Mouse (Mus musculus) hindbrain, postnatal 0 days (tissue): ENCODE measurements at regions not wholly inside any gene's neighbourhood (a gene's known extent, or its start where the extent isn't known, plus 50 kb on each side); places are given as distances from the start of the nearest gene placed in this dataset.
"Not testable (repeated sequence)": the region's sequence is repeated elsewhere in the genome, so short reads cannot be mapped to it uniquely, and the experiment has no call there.

Experiments
- ATAC-seq: fragments of 200-750 bp; cut with Nextera tagmentation; 2 replicates; pipeline ENCODE4 v1.8.0; 2017; ENCODE audit warnings: mild to moderate bottlenecking, moderate TSS enrichment, moderate library complexity
- DNase-seq: peaks from one replicate; pipeline ENCODE4 v3.0.0-alpha.2; 2015; ENCODE audit warnings: low spot score
- H3K27ac ChIP-seq: fragments of 300-500 bp; sonication (generic); 2 replicates; pipeline ENCODE4 v1.5.1; 2014; ENCODE audit warnings: mild to moderate bottlenecking
- H3K27me3 ChIP-seq: fragments of 300-500 bp; sonication (generic); 2 replicates; pipeline ENCODE4 v1.6.1; 2014; ENCODE audit warnings: low read length, mixed read lengths; ENCODE audit not compliant: insufficient read depth
- H3K36me3 ChIP-seq: fragments of 300-500 bp; sonication (generic); 2 replicates; pipeline ENCODE4 v1.6.1; 2014; ENCODE audit warnings: low read length, mixed read lengths; ENCODE audit not compliant: insufficient read depth
- H3K4me1 ChIP-seq: fragments of 300-500 bp; sonication (generic); 2 replicates; pipeline ENCODE4 v1.6.1; 2014; ENCODE audit warnings: antibody characterized with exemption, low read length, mixed read lengths; ENCODE audit not compliant: insufficient read depth
- H3K4me2 ChIP-seq: fragments of 300-500 bp; sonication (generic); 2 replicates; pipeline ENCODE4 v1.6.1; 2014; ENCODE audit warnings: low read depth, mild to moderate bottlenecking, low read length, moderate library complexity, mixed read lengths
- H3K4me3 ChIP-seq: fragments of 300-500 bp; sonication (generic); 2 replicates; pipeline ENCODE4 v1.5.1; 2014; ENCODE audit warnings: low read length
- H3K9ac ChIP-seq: fragments of 300-500 bp; sonication (generic); replicated peaks from 2 replicates; pipeline ENCODE4 v1.6.1; 2014; ENCODE audit warnings: mild to moderate bottlenecking, low read length, moderate library complexity, mixed read lengths
- H3K9me3 ChIP-seq: fragments of 300-500 bp; sonication (generic); 2 replicates; pipeline ENCODE4 v1.6.1; 2016; ENCODE audit warnings: low read length, mixed read lengths
- CTCF ChIP-seq: IDR thresholded peaks from 2 replicates; pipeline ENCODE4 v1.5.1; 2016; ENCODE audit warnings: antibody characterized with exemption, control low read depth, low read depth
- WGBS: fragments of 180-500 bp; shearing (Covaris S2); extraction: QIAGEN DNeasy Blood & Tissue Kit; methylation state at CpG from one replicate; pipeline ENCODE4 v1.1.7; 2014; 5-methylcytosine and 5-hydroxymethylcytosine counted together

DNA sequence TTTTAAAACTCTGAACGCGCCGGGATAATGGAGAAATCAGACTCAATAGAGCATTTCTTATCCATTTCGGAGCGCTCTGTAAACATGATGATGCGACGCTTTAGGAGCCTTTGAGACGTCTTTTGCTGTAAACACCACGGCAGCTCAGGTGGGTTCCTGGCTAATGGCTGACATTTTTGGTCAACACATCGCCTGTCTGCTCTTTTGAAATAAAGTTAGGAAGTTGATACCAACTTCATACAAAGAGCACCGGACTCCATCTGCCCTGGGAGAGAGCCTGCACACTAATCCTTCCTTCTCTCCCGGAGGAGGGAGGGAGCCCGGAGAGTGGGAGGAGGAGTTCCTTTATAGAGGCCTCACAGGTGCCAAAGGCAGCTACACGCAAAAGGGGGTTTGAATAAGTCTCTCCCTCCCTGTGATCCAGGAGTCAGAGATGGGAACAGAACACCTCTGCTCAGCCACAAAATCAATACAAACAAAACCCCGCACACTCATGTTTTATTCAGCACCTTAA lies 63.8 kb upstream of the Srsf6 start:
- Histone ChIP-seq H3K9me3 (no peaks in the 10 kb centered on the region), H3K9ac (no peak overlapping the region), H3K4me2 (peak overlapping the region; percentile 62), H3K4me1 (peaks cover 5% of the 10 kb centered on the region; the same call in 1 of the 2 replicates), H3K4me3 (peak overlapping the region; percentile 30), H3K27ac (no peak overlapping the region), H3K27me3 (no peaks in the 10 kb centered on the region), H3K36me3 (no peaks in the 10 kb centered on the region)
- 2% methylated on average over 15 of the region's 15 CpGs for WGBS
- ATAC-seq (no peak), DNase-seq (no peak)
- no peak for TF ChIP-seq CTCF

DNA sequence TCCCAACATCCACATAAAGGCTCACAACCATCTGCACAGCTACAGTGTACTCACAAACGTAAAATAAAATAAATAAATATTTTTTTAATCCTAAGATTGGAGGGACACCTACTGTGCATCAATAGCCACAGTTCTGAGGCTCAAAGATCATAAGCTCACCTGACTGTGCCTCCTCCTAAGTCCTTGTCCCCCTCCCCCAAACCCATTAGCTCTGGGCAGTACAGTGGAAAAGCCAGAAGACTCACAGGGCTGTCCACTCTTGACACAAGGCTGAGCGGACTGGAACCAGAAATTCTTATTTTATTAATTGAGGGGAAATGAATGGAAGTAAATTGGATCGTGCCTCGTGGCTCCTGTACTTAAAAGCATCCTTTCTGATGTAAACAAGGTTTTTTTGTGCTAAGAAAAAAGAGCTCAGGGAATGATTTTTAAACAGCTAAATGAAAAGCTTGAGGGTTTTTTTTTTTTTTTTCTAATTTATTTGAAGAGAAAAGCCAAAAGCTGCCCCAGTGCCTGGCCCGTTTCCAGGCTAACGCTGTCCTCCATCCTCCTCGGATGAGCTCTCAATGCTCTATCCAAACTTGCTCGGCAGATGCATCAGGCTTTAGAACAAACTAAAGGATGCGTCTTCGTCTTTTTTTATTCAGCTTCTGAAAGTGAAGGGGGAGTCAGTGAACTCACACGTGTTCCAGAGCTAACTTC lies 64.6 kb upstream of the Srsf6 start:
- no peak for ATAC-seq
- no peaks in the 10 kb centered on the region for H3K27me3 ChIP-seq
- peak; percentile 53 for DNase-seq
- peak overlapping the region; percentile 30; the same call in 1 of the 2 replicates for H3K4me3 ChIP-seq
- no peaks in the 10 kb centered on the region for H3K9me3 ChIP-seq
- no peak overlapping the region for H3K9ac ChIP-seq
- H3K4me2 ChIP-seq, result peak overlapping the region; percentile 62
- H3K36me3 ChIP-seq, result no peaks in the 10 kb centered on the region
- no peak for TF ChIP-seq CTCF
- WGBS, result 9% methylated on average over 11 of the region's 11 CpGs
- H3K4me1 ChIP-seq, result peaks cover 5% of the 10 kb centered on the region; the same call in 1 of the 2 replicates
- H3K27ac ChIP-seq, result no peak overlapping the region

DNA sequence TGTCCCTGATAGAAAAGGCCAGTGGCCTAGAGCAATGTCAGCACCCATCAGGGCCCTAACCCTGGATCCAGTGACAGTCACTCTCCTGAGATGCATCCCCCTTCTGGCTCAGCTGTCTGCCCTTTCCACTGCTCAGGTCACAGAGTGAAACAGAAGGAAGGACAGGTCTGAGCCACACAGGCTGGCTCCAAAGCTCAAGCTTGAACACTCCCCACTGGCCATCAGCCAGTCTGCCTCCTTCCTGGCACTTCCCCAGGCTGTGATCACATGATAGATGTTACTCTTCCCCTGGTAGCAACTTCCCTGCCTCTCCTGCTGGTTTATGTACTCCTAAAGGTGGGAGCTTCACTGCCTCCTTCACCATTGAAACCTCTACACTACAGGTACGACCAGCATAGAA lies 66.8 kb upstream of the Srsf6 start:
- no peak overlapping the region for H3K9ac ChIP-seq
- no peaks in the 10 kb centered on the region for H3K27me3 ChIP-seq
- ATAC-seq (no peak), DNase-seq (peak; percentile 67)
- peaks cover 5% of the 10 kb centered on the region; the same call in 1 of the 2 replicates for H3K4me1 ChIP-seq
- TF ChIP-seq CTCF, result no peak
- no peak overlapping the region for H3K27ac ChIP-seq
- no peaks in the 10 kb centered on the region for H3K36me3 ChIP-seq
- H3K4me2 ChIP-seq, result no peak overlapping the region
- H3K9me3 ChIP-seq, result no peaks in the 10 kb centered on the region
- H3K4me3 ChIP-seq, result no peak overlapping the region
- 78% methylated on average over 1 of the region's 1 CpGs for WGBS

DNA sequence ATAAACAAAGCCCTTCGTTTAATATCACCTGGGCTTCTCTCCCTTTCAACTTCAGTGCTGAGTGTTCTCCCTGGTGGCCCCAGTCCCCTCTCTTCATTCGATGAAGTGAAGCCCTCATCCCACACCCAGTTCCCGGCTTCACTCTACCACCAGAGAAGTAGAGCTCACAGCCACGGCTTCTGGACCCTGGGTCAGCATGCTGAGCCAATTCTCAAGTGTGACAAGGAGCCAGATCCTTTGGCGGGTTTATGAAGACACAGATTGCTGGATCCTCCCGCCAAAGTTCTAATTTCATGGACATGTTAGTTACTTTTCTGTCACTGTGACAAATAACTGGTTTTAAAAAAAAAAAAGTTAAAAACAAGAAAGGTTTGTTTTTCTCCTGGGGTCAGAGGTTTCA lies 76.7 kb upstream of the Srsf6 start:
- no peak for DNase-seq
- TF ChIP-seq CTCF, result no peak
- Histone ChIP-seq H3K36me3 (no peaks in the 10 kb centered on the region), H3K27me3 (no peaks in the 10 kb centered on the region), H3K9me3 (no peaks in the 10 kb centered on the region), H3K4me1 (no peaks in the 10 kb centered on the region), H3K27ac (no peak overlapping the region), H3K4me3 (no peak overlapping the region), H3K4me2 (no peak overlapping the region), H3K9ac (no peak overlapping the region)
- ATAC-seq, result no peak
- 81% methylated on average over 6 of the region's 6 CpGs for WGBS

DNA sequence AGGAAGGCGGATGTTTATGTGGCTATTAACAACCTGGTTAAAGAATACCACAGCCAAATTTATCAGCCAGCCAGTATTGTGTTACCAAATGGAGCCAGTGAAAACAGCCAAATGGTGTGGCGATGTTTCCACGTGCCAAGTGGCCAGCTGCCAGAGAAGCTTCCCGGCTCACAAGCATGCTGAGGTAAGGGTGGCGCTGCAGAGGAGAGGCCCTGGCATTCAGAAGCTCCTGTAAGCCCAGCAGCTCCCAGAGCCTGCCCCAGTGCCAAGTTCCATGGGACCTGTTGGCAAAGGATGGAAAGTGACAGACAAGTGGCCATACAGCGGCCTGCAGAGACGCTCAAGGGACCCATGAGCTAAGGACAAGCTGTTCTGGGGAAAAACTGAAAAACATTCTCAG lies 77.8 kb upstream of the Srsf6 start:
- ATAC-seq (peak; percentile 64; the same call in 1 of the 2 replicates), DNase-seq (peak; percentile 70)
- no peaks in the 10 kb centered on the region for H3K27me3 ChIP-seq
- 40% methylated on average over 7 of the region's 7 CpGs for WGBS
- H3K36me3 ChIP-seq, result no peaks in the 10 kb centered on the region
- H3K9ac ChIP-seq, result no peak overlapping the region
- H3K4me1 ChIP-seq, result no peaks in the 10 kb centered on the region
- H3K27ac ChIP-seq, result no peak overlapping the region
- H3K4me3 ChIP-seq, result no peak overlapping the region
- no peaks in the 10 kb centered on the region for H3K9me3 ChIP-seq
- no peak overlapping the region for H3K4me2 ChIP-seq
- TF ChIP-seq CTCF, result peak; percentile 32

DNA sequence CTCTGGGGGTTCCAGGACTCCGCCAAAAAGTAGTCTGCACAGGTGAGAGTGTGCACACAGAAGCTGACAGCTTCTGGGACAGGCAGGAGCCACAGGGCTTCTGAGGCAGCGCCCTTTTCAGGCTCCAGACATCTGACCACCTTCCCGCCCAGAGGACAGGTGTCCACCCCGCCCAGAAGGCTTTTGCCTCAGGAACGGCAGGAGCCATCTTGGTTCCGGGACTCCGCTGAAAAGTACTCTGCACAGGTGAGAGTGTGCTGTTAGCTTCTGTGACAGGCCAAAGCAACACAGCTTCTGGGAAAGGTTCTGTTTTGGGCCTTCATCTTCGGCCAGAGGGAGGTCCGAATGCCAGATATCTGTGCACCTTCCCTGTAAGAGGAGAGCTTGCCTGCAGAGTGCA lies 89.6 kb upstream of the Srsf6 start:
- DNase-seq, H3K4me2 ChIP-seq, H3K36me3 ChIP-seq, H3K9ac ChIP-seq, ATAC-seq, H3K4me3 ChIP-seq, H3K27me3 ChIP-seq, H3K9me3 ChIP-seq, H3K4me1 ChIP-seq, H3K27ac ChIP-seq: not testable (repeated sequence)
- WGBS, result 87% methylated on average over 9 of the region's 9 CpGs

DNA sequence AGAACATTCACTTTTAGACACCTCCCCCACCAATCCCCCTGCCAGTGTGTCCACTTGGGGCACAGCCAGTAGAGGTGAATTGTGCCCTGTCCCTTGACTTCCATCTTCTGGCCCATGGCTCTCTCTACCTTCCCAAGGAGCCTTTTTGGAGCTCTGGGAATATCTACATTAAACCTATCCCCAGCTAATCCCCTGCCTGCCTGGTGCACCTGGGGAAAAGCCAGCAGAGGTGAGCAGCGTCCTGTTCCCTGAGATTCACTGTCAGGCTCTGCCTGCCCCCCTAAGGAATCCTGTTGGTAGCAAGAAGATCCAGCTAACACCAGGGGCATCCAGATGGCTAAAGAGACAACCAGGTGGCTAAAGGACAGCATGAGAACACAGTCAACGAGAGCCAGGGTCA lies 93.6 kb upstream of the Srsf6 start:
- DNase-seq, result no peak
- Histone ChIP-seq H3K4me3 (no peak overlapping the region), H3K27me3 (no peaks in the 10 kb centered on the region), H3K9ac (no peak overlapping the region), H3K27ac (no peak overlapping the region), H3K4me2 (no peak overlapping the region), H3K4me1 (no peaks in the 10 kb centered on the region), H3K36me3 (no peaks in the 10 kb centered on the region), H3K9me3 (no peaks in the 10 kb centered on the region)
- TF ChIP-seq CTCF, result no peak
- ATAC-seq, result no peak
- WGBS, result 61% methylated on average over 2 of the region's 2 CpGs
